Mouse (Mus musculus) limb, embryonic 12.5 days (tissue): ENCODE data around the gene Gm10964. TPM values are rescaled to one million over a fixed set of nuclear protein-coding genes. Genes with fewer than 3 reads are reported as not detected.

Experiments
- ATAC-seq: fragments of 200-750 bp; cut with Nextera tagmentation; 2 replicates; pipeline ENCODE4 v1.8.0; 2017; ENCODE audit warnings: low read depth, moderate TSS enrichment; ENCODE audit not compliant: insufficient number of reproducible peaks, insufficient read depth, low FRiP score, low TSS enrichment
- H3K27ac ChIP-seq: fragments of 300-500 bp; sonication (generic); 2 replicates; pipeline ENCODE4 v1.5.1; 2016; ENCODE audit warnings: mild to moderate bottlenecking, moderate library complexity
- H3K27me3 ChIP-seq: fragments of 300-500 bp; sonication (generic); 2 replicates; pipeline ENCODE4 v1.6.1; 2016; ENCODE audit warnings: mild to moderate bottlenecking, moderate library complexity
- H3K36me3 ChIP-seq: fragments of 300-500 bp; sonication (generic); 2 replicates; pipeline ENCODE4 v1.6.1; 2016; ENCODE audit warnings: mild to moderate bottlenecking, moderate library complexity
- H3K4me1 ChIP-seq: fragments of 300-500 bp; sonication (generic); replicated peaks from 2 replicates; pipeline ENCODE4 v1.6.1; 2016
- H3K4me2 ChIP-seq: fragments of 300-500 bp; sonication (generic); 2 replicates; pipeline ENCODE4 v1.6.1; 2016; ENCODE audit warnings: mild to moderate bottlenecking, moderate library complexity
- H3K4me3 ChIP-seq: fragments of 300-500 bp; sonication (generic); replicated peaks from 2 replicates; pipeline ENCODE4 v1.5.1; 2016; ENCODE audit warnings: mild to moderate bottlenecking
- H3K9ac ChIP-seq: fragments of 300-500 bp; sonication (generic); replicated peaks from 2 replicates; pipeline ENCODE4 v1.6.1; 2016; ENCODE audit warnings: mild to moderate bottlenecking, moderate library complexity
- H3K9me3 ChIP-seq: fragments of 300-500 bp; sonication (generic); 2 replicates; pipeline ENCODE4 v1.6.1; 2016; ENCODE audit warnings: mild to moderate bottlenecking, moderate library complexity
- WGBS: fragments of 180-500 bp; shearing (Covaris S2); methylation state at CpG from one replicate; pipeline ENCODE4 v1.1.7; 2016; 5-methylcytosine and 5-hydroxymethylcytosine counted together
- polyA plus RNA-seq: library from polyadenylated mRNA; unstranded; fragments of >200 nt; fragmentation: Nextera tagmentation; extraction: Ambion mirVana; gene quantifications from 2 replicates; pipeline ENCODE4 v1.2.1, GENCODE M21; 2016

Gene Gm10964
- polyA plus RNA-seq, 1 experiment from 2014 or later, result not detected

DNA sequence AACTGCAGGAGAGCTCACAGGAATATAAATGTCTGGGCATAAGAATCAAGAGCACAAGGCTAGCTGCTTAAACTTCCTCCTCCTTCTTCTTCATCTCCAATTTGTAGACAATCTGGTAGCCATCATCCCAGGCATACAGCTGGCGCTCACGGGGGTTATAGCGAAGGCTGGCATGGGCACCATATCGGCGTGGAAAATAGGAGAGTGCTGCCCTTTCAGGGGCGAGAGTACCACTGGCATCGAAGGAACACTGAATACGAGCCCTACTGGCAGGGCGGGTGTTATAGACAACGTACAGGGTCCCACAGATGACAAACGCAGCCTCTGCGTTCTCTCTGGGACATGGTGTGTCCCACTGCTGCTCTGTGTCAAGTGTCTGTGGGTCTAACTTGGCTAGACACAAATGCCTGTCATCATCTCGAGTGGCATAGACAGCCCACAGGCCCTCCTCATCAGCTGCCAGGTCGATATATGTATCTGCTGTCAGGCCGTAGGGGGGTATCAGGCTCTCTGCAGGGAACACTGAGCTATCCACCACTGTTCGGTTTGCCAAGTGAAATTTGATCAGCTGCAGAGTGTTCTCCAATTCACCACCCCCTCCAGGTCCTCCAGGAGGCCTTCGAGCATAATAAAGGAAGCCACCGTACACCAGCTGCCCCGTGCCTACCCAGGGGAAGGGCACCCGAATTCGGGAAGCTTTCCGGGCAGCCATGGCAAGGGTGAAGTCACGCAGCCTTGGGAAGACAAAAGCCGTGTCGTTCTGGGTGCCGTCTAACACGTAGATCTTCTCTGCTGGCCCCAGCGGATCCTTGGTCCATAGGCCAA, 3.2 kb upstream of the Gm10964 start:
- Histone ChIP-seq H3K4me2 (peak overlapping the region; percentile 71), H3K4me1 (peaks cover 62% of the 10 kb centered on the region), H3K36me3 (peaks cover 7% of the 10 kb centered on the region), H3K4me3 (peak overlapping the region; percentile 45), H3K9me3 (0 out of 2 replicates have a peak, but pooled peaks cover 4% of the 10 kb centered on the region), H3K9ac (peak overlapping the region; percentile 60), H3K27ac (peak overlapping the region; percentile 97), H3K27me3 (no peaks in the 10 kb centered on the region)
- no peak for ATAC-seq
- 68% methylated on average over 28 of the region's 28 CpGs for WGBS

- Histone ChIP-seq H3K27ac (peak overlapping the region; percentile 97), H3K36me3 (peaks cover 5% of the 10 kb centered on the region), H3K9ac (peak overlapping the region; percentile 59), H3K4me3 (peak overlapping the region; percentile 45), H3K4me1 (peaks cover 62% of the 10 kb centered on the region), H3K4me2 (peak overlapping the region; percentile 71), H3K27me3 (no peaks in the 10 kb centered on the region), H3K9me3 (no peaks in the 10 kb centered on the region)
- ATAC-seq, result no peak
- WGBS, result 23% methylated on average over 16 of the region's 16 CpGs
These were observed 2.0 kb upstream of the Gm10964 start for GRCm38 (mm10) chr3:103737061-103737754.

DNA sequence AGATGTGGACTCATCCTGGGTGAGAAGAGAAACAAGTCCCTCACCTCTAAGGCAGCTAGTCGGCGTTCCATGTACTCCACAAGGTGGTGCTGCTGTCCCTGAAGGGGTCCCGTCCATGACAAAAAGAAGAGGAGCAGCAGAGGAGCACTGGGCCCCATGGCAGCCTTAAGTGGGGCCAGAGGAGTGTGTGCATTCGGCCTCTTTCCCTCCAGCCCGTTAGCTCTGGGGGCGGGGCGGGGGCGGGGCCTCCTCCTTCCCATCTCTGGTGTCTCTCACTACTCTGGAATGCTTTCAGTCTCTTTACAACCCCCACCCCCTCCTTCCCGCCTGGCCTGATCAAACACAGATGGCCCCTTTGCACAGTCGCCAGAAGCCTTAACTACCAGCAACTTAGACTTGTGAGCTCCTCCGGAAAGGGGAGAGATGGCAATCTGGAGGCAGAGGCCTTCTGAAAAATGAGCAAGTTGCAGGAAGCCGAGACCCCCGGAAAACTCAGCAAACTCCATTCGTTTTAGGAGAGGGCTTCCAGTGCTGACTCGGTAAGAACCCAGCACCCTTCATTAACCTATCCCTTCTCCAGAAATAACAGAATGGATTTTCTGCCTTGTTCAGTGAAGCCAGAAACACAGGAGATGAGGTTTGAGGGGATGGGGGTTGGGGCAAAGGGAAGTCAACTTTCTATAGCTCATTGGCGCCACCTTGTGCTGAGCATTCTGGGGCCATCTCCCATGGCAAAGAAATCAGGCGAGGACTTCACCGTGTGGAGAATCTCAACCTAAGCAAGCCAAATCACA, 1.2 kb upstream of the Gm10964 start, which contains the start of gene Olfml3:
TSS of gene Olfml3 (minus strand) at position 224 of the 794 bp plus-strand sequence.
- WGBS, result under 1% methylated on average over 18 of the region's 18 CpGs
- peaks cover 58% of the 10 kb centered on the region for H3K4me1 ChIP-seq
- peak within 1 kb of the TSS; percentile 45 for H3K4me3 ChIP-seq
- H3K9me3 ChIP-seq, result no peaks in the 10 kb centered on the region
- no peaks in the 10 kb centered on the region for H3K27me3 ChIP-seq
- H3K4me2 ChIP-seq, result peak within 1 kb of the TSS; percentile 71
- peak; percentile 89 for ATAC-seq
- peak within 1 kb of the TSS; percentile 59 for H3K9ac ChIP-seq
- peak within 1 kb of the TSS; percentile 97 for H3K27ac ChIP-seq
- peaks cover 8% of the 10 kb centered on the region for H3K36me3 ChIP-seq

- ATAC-seq, result no peak
- Histone ChIP-seq H3K4me3 (no peak overlapping the region), H3K27me3 (no peaks in the 10 kb centered on the region), H3K9ac (no peak overlapping the region), H3K36me3 (peaks cover 31% of the 10 kb centered on the region), H3K9me3 (no peaks in the 10 kb centered on the region), H3K27ac (no peak overlapping the region), H3K4me2 (no peak overlapping the region), H3K4me1 (peaks cover 38% of the 10 kb centered on the region)
- WGBS, result 43% methylated on average over 5 of the region's 5 CpGs
These were observed 1.2 kb downstream of the Gm10964 start for GRCm38 (mm10) chr3:103740342-103740741.

- no peaks in the 10 kb centered on the region for H3K27me3 ChIP-seq
- peaks cover 15% of the 10 kb centered on the region for H3K4me1 ChIP-seq
- ATAC-seq, result no peak
- peaks cover 59% of the 10 kb centered on the region for H3K36me3 ChIP-seq
- no peak overlapping the region for H3K4me2 ChIP-seq
- no peak overlapping the region for H3K9ac ChIP-seq
- H3K9me3 ChIP-seq, result no peaks in the 10 kb centered on the region
- 74% methylated on average over 6 of the region's 6 CpGs for WGBS
- no peak overlapping the region for H3K27ac ChIP-seq
- H3K4me3 ChIP-seq, result no peak overlapping the region
These were observed 4.0 kb downstream of the Gm10964 start for GRCm38 (mm10) chr3:103743208-103743607.

- 0 out of 2 replicates have a peak, but pooled peaks cover 7% of the 10 kb centered on the region for H3K4me1 ChIP-seq
- no peak overlapping the region for H3K4me3 ChIP-seq
- peaks cover 77% of the 10 kb centered on the region for H3K36me3 ChIP-seq
- H3K9me3 ChIP-seq, result no peaks in the 10 kb centered on the region
- no peak overlapping the region for H3K27ac ChIP-seq
- no peak for ATAC-seq
- no peaks in the 10 kb centered on the region for H3K27me3 ChIP-seq
- H3K4me2 ChIP-seq, result no peak overlapping the region
- no peak overlapping the region for H3K9ac ChIP-seq
- 86% methylated on average over 14 of the region's 14 CpGs for WGBS
These were observed 6.0 kb downstream of the Gm10964 start for GRCm38 (mm10) chr3:103745001-103745770.

DNA sequence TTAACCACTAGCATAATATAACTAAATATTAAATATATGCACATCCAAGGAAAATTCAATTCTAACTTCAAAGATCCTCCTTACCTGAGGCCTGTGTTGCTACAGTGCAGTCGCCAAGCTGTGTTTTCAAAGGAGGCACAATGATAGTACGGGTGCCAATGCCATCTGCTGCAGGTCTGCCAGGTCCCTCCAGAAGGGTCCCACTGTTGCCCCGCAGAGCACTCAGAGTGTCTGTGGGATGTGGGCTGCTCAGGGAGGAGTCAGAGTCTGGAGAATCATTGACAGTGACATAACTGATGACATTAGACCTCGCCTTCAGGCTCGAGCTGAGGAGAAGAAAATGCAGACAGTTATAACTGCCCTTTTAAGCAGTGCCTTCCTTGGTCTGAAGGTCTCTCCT, 7.5 kb downstream of the Gm10964 start:
- no peaks in the 10 kb centered on the region for H3K27me3 ChIP-seq
- ATAC-seq, result no peak
- H3K4me3 ChIP-seq, result no peak overlapping the region
- peaks cover 88% of the 10 kb centered on the region for H3K36me3 ChIP-seq
- 91% methylated on average over 5 of the region's 5 CpGs for WGBS
- no peaks in the 10 kb centered on the region for H3K9me3 ChIP-seq
- no peak overlapping the region for H3K27ac ChIP-seq
- H3K9ac ChIP-seq, result no peak overlapping the region
- H3K4me1 ChIP-seq, result 0 out of 2 replicates have a peak, but pooled peaks cover 4% of the 10 kb centered on the region
- H3K4me2 ChIP-seq, result no peak overlapping the region

GRCm38 (mm10) chr3:103751558-103751957, 12.4 kb downstream of the Gm10964 start:
- WGBS, result 81% methylated on average over 2 of the region's 2 CpGs
- H3K4me3 ChIP-seq, result no peak overlapping the region

DNA sequence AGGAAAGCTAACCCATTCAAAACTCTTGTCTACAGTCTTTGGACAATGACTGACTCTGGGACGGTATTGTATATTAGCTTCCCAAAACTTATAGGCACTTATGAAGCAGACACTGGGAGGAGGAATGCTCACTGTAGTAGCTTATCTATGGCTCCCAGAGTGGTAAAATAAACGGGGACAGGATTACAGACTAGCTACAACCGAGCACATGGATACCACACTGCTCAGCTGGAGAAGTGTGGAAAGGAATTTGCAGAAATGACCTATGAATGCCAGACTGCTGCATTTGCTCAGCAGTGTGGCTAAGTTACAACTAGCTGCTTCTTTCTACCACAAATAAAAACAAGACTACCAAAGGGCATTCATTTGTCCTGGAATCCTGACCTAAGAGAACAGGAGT, 16.2 kb downstream of the Gm10964 start:
- Histone ChIP-seq H3K27ac (no peak overlapping the region), H3K4me1 (no peaks in the 10 kb centered on the region), H3K4me2 (no peak overlapping the region), H3K9ac (no peak overlapping the region), H3K9me3 (no peaks in the 10 kb centered on the region), H3K27me3 (no peaks in the 10 kb centered on the region), H3K4me3 (no peak overlapping the region), H3K36me3 (peaks cover 80% of the 10 kb centered on the region)
- WGBS, result 77% methylated on average over 3 of the region's 3 CpGs
- no peak for ATAC-seq

More at GRCm38 (mm10) chr3:103751558-103751957, 12.4 kb downstream of the Gm10964 start:
- Histone ChIP-seq H3K4me1 (no peaks in the 10 kb centered on the region), H3K9me3 (no peaks in the 10 kb centered on the region), H3K9ac (no peak overlapping the region), H3K27ac (no peak overlapping the region), H3K27me3 (no peaks in the 10 kb centered on the region), H3K4me2 (no peak overlapping the region), H3K36me3 (peaks cover 82% of the 10 kb centered on the region)
- no peak for ATAC-seq

GRCm38 (mm10) chr3:103756920-103757319, 17.8 kb downstream of the Gm10964 start:
- no peak overlapping the region for H3K4me2 ChIP-seq
- no peaks in the 10 kb centered on the region for H3K9me3 ChIP-seq
- H3K27ac ChIP-seq, result no peak overlapping the region
- H3K36me3 ChIP-seq, result peaks cover 80% of the 10 kb centered on the region
- no peak for ATAC-seq
- H3K4me3 ChIP-seq, result no peak overlapping the region
- H3K9ac ChIP-seq, result no peak overlapping the region
- H3K27me3 ChIP-seq, result no peaks in the 10 kb centered on the region
- no peaks in the 10 kb centered on the region for H3K4me1 ChIP-seq
- WGBS, result 94% methylated on average over 2 of the region's 2 CpGs
